14 mouse cellular contexts compared by ENCODE assay signal in the genomic region with DNA sequence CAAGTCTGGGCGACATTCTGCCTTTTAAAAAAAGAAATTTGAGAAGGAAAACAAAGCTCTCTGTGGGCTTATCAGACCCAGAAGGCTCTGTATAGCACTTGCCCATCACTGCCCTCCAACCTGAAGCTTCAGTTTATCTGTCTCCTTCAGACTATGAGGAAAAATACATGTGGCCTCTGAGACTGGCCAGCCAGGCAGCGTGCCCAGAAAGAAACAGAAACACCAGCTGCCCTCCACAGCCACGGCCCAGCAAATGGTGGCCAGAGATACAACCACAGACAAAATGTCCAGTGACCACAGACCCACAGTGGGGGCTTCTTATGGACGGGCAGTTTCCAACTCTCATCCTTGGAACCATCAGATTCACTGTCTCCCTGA. TPM values are rescaled to one million over a fixed set of nuclear protein-coding genes. Genes with fewer than 3 reads are reported as not detected.
A peak's percentile ranks its signal among the peaks of the same experiment; 100 is the strongest.
DNase-seq lines count a peak whose midpoint lies in the region; ATAC-seq and TF ChIP-seq lines count a peak whose summit lies in the region.
"Had no signal": no experiment of that assay in that cellular context is flagged by ENCODE, and none has a peak within 500 bp of the region (broad histone marks: within the 10 kb centered on the region; RNA-seq: fewer than 3 reads in every experiment).

No protein-coding gene starts in this region.

- H3K79me2 ChIP-seq in CH12.LX (replicated peaks; ENCODE audit: control insufficient read depth, extremely low read depth, insufficient read depth, poor library complexity, severe bottlenecking): peaks cover 52% of the 10 kb centered on the region

- H3K27ac ChIP-seq in CH12.LX (ENCODE audit: insufficient read depth, low read depth): peak overlapping the region; percentile 100
- peak overlapping the region; percentile 96 for H3K27ac ChIP-seq in bone marrow macrophage, adult 2 months (ENCODE audit: insufficient read depth, low read depth, low read length)
- peak overlapping the region; percentile 87 for H3K27ac ChIP-seq in liver, embryonic 15.5 days (replicated peaks)
- no peak overlapping the region for H3K27ac ChIP-seq in forebrain, embryonic 15.5 days (replicated peaks)
- H3K27ac ChIP-seq: embryonic facial prominence, embryonic 12.5 days; hindbrain, embryonic 13.5 days; limb, embryonic 12.5 days had no signal

- H3K4me3 ChIP-seq in CH12.LX (replicated peaks in 1 of 3; ENCODE audit: low read depth in 2 of 3, low read length in 2 of 3, poor library complexity in 1 of 3): peak overlapping the region; percentile 54 to 94 (median 86)
- peak overlapping the region; percentile 89 for H3K4me3 ChIP-seq in bone marrow macrophage, adult 2 months (ENCODE audit: insufficient read depth, low read length)
- peak overlapping the region; percentile 74 for H3K4me3 ChIP-seq in liver, embryonic 15.5 days (replicated peaks)
- no peak overlapping the region for H3K4me3 ChIP-seq in forebrain, embryonic 15.5 days
- H3K4me3 ChIP-seq: embryonic facial prominence, embryonic 12.5 days; hindbrain, embryonic 13.5 days; limb, embryonic 12.5 days had no signal

- no peak for TF ChIP-seq RAD21 in CH12.LX (IDR thresholded peaks at IDR 0.05; ENCODE audit: low read depth, low read length)

- H3K4me1 ChIP-seq in CH12.LX (ENCODE audit: control insufficient read depth in 1 of 2, insufficient read depth in 2 of 2): peaks cover 23 to 57% of the 10 kb centered on the region in 2 experiments
- peaks cover 64% of the 10 kb centered on the region for H3K4me1 ChIP-seq in bone marrow macrophage, adult 2 months (ENCODE audit: control insufficient read depth, insufficient read depth, low read length)
- H3K4me1 ChIP-seq in liver, embryonic 15.5 days (replicated peaks): peaks cover 67% of the 10 kb centered on the region
- H3K4me1 ChIP-seq in forebrain, embryonic 15.5 days: peaks cover 14% of the 10 kb centered on the region
- H3K4me1 ChIP-seq: embryonic facial prominence, embryonic 12.5 days had no signal

- H3K4me2 ChIP-seq in CH12.LX (ENCODE audit: insufficient read depth, low read depth, poor library complexity, severe bottlenecking): peak overlapping the region; percentile 99
- H3K4me2 ChIP-seq in liver, embryonic 15.5 days: peak overlapping the region; percentile 99
- no peak overlapping the region for H3K4me2 ChIP-seq in forebrain, embryonic 15.5 days (replicated peaks)
- H3K4me2 ChIP-seq: embryonic facial prominence, embryonic 12.5 days; limb, embryonic 12.5 days had no signal

- in situ Hi-C loops in CH12.LX (cut with MboI; ENCODE audit: low pct_ligation_motif_present, low pct_unique_long_range_greater_than_20kb, low sequenced_read_pairs): no loop called here

- no peaks in the 10 kb centered on the region for H3K9me3 ChIP-seq in CH12.LX (replicated peaks; ENCODE audit: low read length)
- H3K9me3 ChIP-seq in liver, embryonic 15.5 days (replicated peaks): no peaks in the 10 kb centered on the region
- H3K9me3 ChIP-seq in forebrain, embryonic 15.5 days: no peaks in the 10 kb centered on the region
- H3K9me3 ChIP-seq: embryonic facial prominence, embryonic 12.5 days; hindbrain, embryonic 13.5 days; limb, embryonic 12.5 days had no signal

- peaks cover 17 to 35% of the 10 kb centered on the region in 2 experiments for H3K36me3 ChIP-seq in CH12.LX (replicated peaks in 1 of 2; ENCODE audit: control insufficient read depth in 1 of 2, insufficient read depth in 1 of 2, low read length in 1 of 2)
- no peaks in the 10 kb centered on the region; the same call in 1 of the 2 replicates for H3K36me3 ChIP-seq in liver, embryonic 15.5 days (replicated peaks)
- H3K36me3 ChIP-seq in forebrain, embryonic 15.5 days: no peaks in the 10 kb centered on the region
- H3K36me3 ChIP-seq: embryonic facial prominence, embryonic 12.5 days; hindbrain, embryonic 13.5 days; limb, embryonic 12.5 days had no signal

- no peak for TF ChIP-seq CTCF in CH12.LX (conservative IDR thresholded peaks at IDR 0.05 in 1 of 2, IDR thresholded peaks at IDR 0.05 in 1 of 2; ENCODE audit: low read depth in 2 of 2, low read length in 2 of 2)
- no peak for TF ChIP-seq CTCF in bone marrow macrophage, adult 2 months (IDR thresholded peaks at IDR 0.05; ENCODE audit: low read depth, low read length)

- ATAC-seq in liver, embryonic 15.5 days (ENCODE audit: insufficient read depth): peak; percentile 27
- no peak for ATAC-seq in forebrain, embryonic 15.5 days (replicated peaks)
- no peak for ATAC-seq in CD4-positive, CD25-positive, alpha-beta regulatory T cell, adult 4 months
- ATAC-seq: forebrain, embryonic 14.5 days had no signal

- no peak for TF ChIP-seq POLR2A in CH12.LX (IDR thresholded peaks at IDR 0.05; ENCODE audit: low read depth, low read length)
- TF ChIP-seq POLR2A in bone marrow macrophage, adult 2 months (IDR thresholded peaks at IDR 0.05; ENCODE audit: borderline replicate concordance, low read depth, low read length): no peak

- H3K27me3 ChIP-seq in CH12.LX (replicated peaks): no peaks in the 10 kb centered on the region
- no peaks in the 10 kb centered on the region for H3K27me3 ChIP-seq in liver, embryonic 15.5 days
- H3K27me3 ChIP-seq in forebrain, embryonic 15.5 days: no peaks in the 10 kb centered on the region

- 16% methylated on average over 4 of the region's 4 CpGs for WGBS in liver, embryonic 15.5 days (ENCODE audit: insufficient replicate concordance)
- WGBS in forebrain, embryonic 15.5 days: 84% methylated on average over 4 of the region's 4 CpGs

- TF ChIP-seq EP300 in CH12.LX (IDR thresholded peaks at IDR 0.05; ENCODE audit: low read length): no peak

- DNase-seq in 3T3-L1 (ENCODE audit: low read depth, low spot score): peak; percentile 66
- DNase-seq in CH12.LX (ENCODE audit: extremely low read depth): no peak
- no peak for DNase-seq in adrenal gland, adult 2 months
- no peak for DNase-seq in urinary bladder, adult 18-20 months (ENCODE audit: low spot score in 2 of 2)
- DNase-seq: cerebellum, adult 9-10 months; gastrocnemius, postnatal 25 days had no signal

- peak overlapping the region; percentile 99 for H3K9ac ChIP-seq in CH12.LX (ENCODE audit: insufficient read depth, low read depth)
- peak overlapping the region; percentile 53 for H3K9ac ChIP-seq in liver, embryonic 15.5 days
- no peak overlapping the region for H3K9ac ChIP-seq in forebrain, embryonic 15.5 days (replicated peaks)
- H3K9ac ChIP-seq: embryonic facial prominence, embryonic 12.5 days; hindbrain, embryonic 13.5 days had no signal

- dilution Hi-C loops in CH12.LX (cut with MboI; ENCODE audit: extremely low pct_ligation_motif_present, extremely low pct_unique_long_range_greater_than_20kb, low sequenced_read_pairs): no loop called here

TF ChIP-seq in CH12.LX, 34 proteins besides CTCF, POLR2A, EP300 and RAD21:
- TF ChIP-seq MXI1 (IDR thresholded peaks at IDR 0.05; ENCODE audit: low read depth, low read length): no peak
- TF ChIP-seq MAZ (IDR thresholded peaks at IDR 0.05; ENCODE audit: low read depth, low read length): no peak
- TF ChIP-seq PAX5 (IDR thresholded peaks at IDR 0.05; ENCODE audit: low read length): no peak
- TF ChIP-seq GABPA (IDR thresholded peaks at IDR 0.05; ENCODE audit: insufficient replicate concordance, low read depth, low read length): no peak
- no peak for TF ChIP-seq SMC3 (IDR thresholded peaks at IDR 0.05; ENCODE audit: low read depth, low read length)
- no peak for TF ChIP-seq JUND (conservative IDR thresholded peaks at IDR 0.05; ENCODE audit: low read depth, low read length)
- TF ChIP-seq ZC3H11A (IDR thresholded peaks at IDR 0.05; ENCODE audit: low read depth, low read length): no peak
- no peak for TF ChIP-seq ETS1 (conservative IDR thresholded peaks at IDR 0.05; ENCODE audit: low read depth, low read length)
- TF ChIP-seq ZKSCAN1 (IDR thresholded peaks at IDR 0.05; ENCODE audit: borderline replicate concordance, low read depth, low read length): no peak
- TF ChIP-seq JUN (IDR thresholded peaks at IDR 0.05; ENCODE audit: insufficient read depth, low read depth, low read length): no peak
- TF ChIP-seq UBTF (IDR thresholded peaks at IDR 0.05; ENCODE audit: low read depth, low read length): no peak
- TF ChIP-seq IRF4 (IDR thresholded peaks at IDR 0.05; ENCODE audit: low read depth, low read length): no peak
- no peak for TF ChIP-seq MEF2A (IDR thresholded peaks at IDR 0.05; ENCODE audit: borderline replicate concordance, low read depth, low read length)
- no peak; the same call in 1 of the 2 replicates for TF ChIP-seq MAX (IDR thresholded peaks at IDR 0.05; ENCODE audit: low read length)
- no peak; the same call in 1 of the 2 replicates for TF ChIP-seq ZMIZ1 (IDR thresholded peaks at IDR 0.05; ENCODE audit: low read depth, low read length)
- TF ChIP-seq NRF1 (IDR thresholded peaks at IDR 0.05; ENCODE audit: low read depth, low read length): no peak
- no peak for TF ChIP-seq TBP (conservative IDR thresholded peaks at IDR 0.05; ENCODE audit: low read depth, low read length)

RNA-seq across cellular contexts. Expression of a gene that starts 2.1 kb away (rescaled TPM):
- total RNA-seq in CH12.LX (2012; rRNA removed) (102 and 118 TPM in 2 replicates), CH12.LX (2014; rRNA removed) (132 and 148 TPM in 2 replicates)
- 129 and 144 TPM in 2 replicates for polyA plus RNA-seq in CH12.LX (2012; ENCODE audit: insufficient read length, low read depth)
- 28.1 and 28.9 TPM in 2 replicates for polyA plus RNA-seq in bone marrow macrophage, adult 2 months (2012; ENCODE audit: insufficient read depth, insufficient read length, missing spikeins)
- polyA plus RNA-seq in liver, embryonic 15.5 days (2015; fragmentation: Nextera tagmentation; extraction: Ambion mirVana): 22.0 TPM in 2 replicates
- 1 to 10 TPM; 3.5 to 4.7 TPM for total RNA-seq in adrenal gland, adult 2 months (2021)
- 2.7 and 3.0 TPM in 2 replicates for polyA plus RNA-seq in adrenal gland, adult 2 months (2012; rRNA removed)
- 24.3 TPM in 2 replicates for polyA plus RNA-seq in forebrain, embryonic 15.5 days (2015; fragmentation: Nextera tagmentation; extraction: Ambion mirVana)
- polyA plus RNA-seq in CD4-positive, CD25-positive, alpha-beta regulatory T cell, adult 4 months (2017; shearing (Covaris generic)): 10 to 100 TPM; 51.9 to 73.2 TPM
